Mouse (Mus musculus): ENCODE results near the gene Psmc3ip. TPM values are rescaled to one million over a fixed set of nuclear protein-coding genes. Genes with fewer than 3 reads are reported as not detected.
A peak's percentile ranks its signal among the peaks of the same experiment; 100 is the strongest.

Gene Psmc3ip
- polyA plus RNA-seq, 1 experiment from 2014 or later, result 9.8 TPM

- 66% methylated on average over 14 of the region's 14 CpGs for WGBS
- Histone ChIP-seq H3K4me2 (replicated peaks; ENCODE audit: low read depth, low read length) (no peak overlapping the region), H3K9me3 (ENCODE audit: low read length) (no peaks in the 10 kb centered on the region), H3K4me3 (ENCODE audit: low read depth, low read length) (no peak overlapping the region), H3K27me3 (replicated peaks; ENCODE audit: insufficient read depth, low read length) (no peaks in the 10 kb centered on the region), H3K27ac (ENCODE audit: low read length) (no peak overlapping the region), H3K36me3 (ENCODE audit: insufficient read depth, low read length) (no peaks in the 10 kb centered on the region), H3K9ac (replicated peaks; ENCODE audit: low read depth) (no peak overlapping the region), H3K4me1 (ENCODE audit: insufficient read depth, low read depth, low read length) (0 out of 2 replicates have a peak, but pooled peaks cover 3% of the 10 kb centered on the region)
- no peak for DNase-seq (ENCODE audit: low spot score)
- TF ChIP-seq CTCF (IDR thresholded peaks at IDR 0.05) (no peak), EP300 (IDR thresholded peaks at IDR 0.05) (no peak)
- ATAC-seq, result no peak
These were observed 23.3 kb downstream of the Psmc3ip start for GRCm38 (mm10) chr11:101071810-101072428.

- H3K4me3 ChIP-seq (ENCODE audit: low read depth, low read length), result no peak overlapping the region
- no peak overlapping the region for H3K9ac ChIP-seq (replicated peaks; ENCODE audit: low read depth)
- H3K4me2 ChIP-seq (replicated peaks; ENCODE audit: low read depth, low read length), result no peak overlapping the region
- 0 out of 2 replicates have a peak, but pooled peaks cover 3% of the 10 kb centered on the region for H3K4me1 ChIP-seq (ENCODE audit: insufficient read depth, low read depth, low read length)
- ATAC-seq, result no peak
- TF ChIP-seq EP300 (IDR thresholded peaks at IDR 0.05) (no peak), CTCF (IDR thresholded peaks at IDR 0.05) (no peak)
- no peaks in the 10 kb centered on the region for H3K27me3 ChIP-seq (replicated peaks; ENCODE audit: insufficient read depth, low read length)
- no peak for DNase-seq (ENCODE audit: low spot score)
- no peak overlapping the region for H3K27ac ChIP-seq (ENCODE audit: low read length)
- no peaks in the 10 kb centered on the region for H3K9me3 ChIP-seq (ENCODE audit: low read length)
- no peaks in the 10 kb centered on the region for H3K36me3 ChIP-seq (ENCODE audit: insufficient read depth, low read length)
- WGBS, result 72% methylated on average over 6 of the region's 6 CpGs
These were observed 24.2 kb downstream of the Psmc3ip start for GRCm38 (mm10) chr11:101070987-101071386.

DNA sequence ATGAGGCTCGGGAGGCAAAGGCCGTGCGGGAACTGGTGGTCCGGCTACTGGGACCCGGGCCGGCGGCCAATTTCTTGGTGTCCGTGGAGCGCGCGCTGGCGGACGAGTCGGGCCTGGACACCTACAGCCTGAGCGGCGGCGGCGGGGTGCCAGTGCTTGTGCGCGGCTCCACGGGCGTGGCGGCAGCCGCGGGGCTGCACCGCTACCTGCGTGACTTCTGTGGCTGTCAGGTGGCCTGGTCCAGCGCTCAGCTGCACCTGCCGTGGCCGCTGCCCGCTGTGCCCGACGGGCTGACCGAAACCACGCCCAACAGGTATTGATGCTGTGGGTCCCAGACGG lies 25.1 kb downstream of the Psmc3ip start:
- TF ChIP-seq CTCF (IDR thresholded peaks at IDR 0.05) (no peak), EP300 (IDR thresholded peaks at IDR 0.05) (no peak)
- DNase-seq (ENCODE audit: low spot score) (peak; percentile 42), ATAC-seq (peak; percentile 67)
- H3K27ac ChIP-seq (ENCODE audit: low read length), result no peak overlapping the region
- H3K4me3 ChIP-seq (ENCODE audit: low read depth, low read length), result peak overlapping the region; percentile 61
- no peaks in the 10 kb centered on the region for H3K36me3 ChIP-seq (ENCODE audit: insufficient read depth, low read length)
- no peaks in the 10 kb centered on the region for H3K27me3 ChIP-seq (replicated peaks; ENCODE audit: insufficient read depth, low read length)
- peak overlapping the region; percentile 99 for H3K4me2 ChIP-seq (replicated peaks; ENCODE audit: low read depth, low read length)
- H3K9ac ChIP-seq (replicated peaks; ENCODE audit: low read depth), result peak overlapping the region; percentile 56
- no peaks in the 10 kb centered on the region for H3K9me3 ChIP-seq (ENCODE audit: low read length)
- 0 out of 2 replicates have a peak, but pooled peaks cover 3% of the 10 kb centered on the region for H3K4me1 ChIP-seq (ENCODE audit: insufficient read depth, low read depth, low read length)
- WGBS, result under 1% methylated on average over 23 of the region's 36 CpGs

GRCm38 (mm10) chr11:101069391-101070188 lies 25.6 kb downstream of the Psmc3ip start, which contains the start of gene Naglu:
Gene Naglu, plus strand, starts transcription at chr11:101070012.
- Histone ChIP-seq H3K4me1 (ENCODE audit: insufficient read depth, low read depth, low read length) (0 out of 2 replicates have a peak, but pooled peaks cover 3% of the 10 kb centered on the region), H3K4me3 (ENCODE audit: low read depth, low read length) (peak within 1 kb of the TSS; percentile 61), H3K9me3 (ENCODE audit: low read length) (no peaks in the 10 kb centered on the region), H3K27ac (ENCODE audit: low read length) (no peak within 1 kb of the TSS), H3K9ac (replicated peaks; ENCODE audit: low read depth) (peak within 1 kb of the TSS; percentile 56), H3K36me3 (ENCODE audit: insufficient read depth, low read length) (no peaks in the 10 kb centered on the region), H3K4me2 (replicated peaks; ENCODE audit: low read depth, low read length) (peak within 1 kb of the TSS; percentile 99), H3K27me3 (replicated peaks; ENCODE audit: insufficient read depth, low read length) (no peaks in the 10 kb centered on the region)
- WGBS, result 4% methylated on average over 35 of the region's 35 CpGs
- TF ChIP-seq CTCF (IDR thresholded peaks at IDR 0.05) (no peak), EP300 (IDR thresholded peaks at IDR 0.05) (no peak)
- DNase-seq (ENCODE audit: low spot score), result peak; percentile 96
- ATAC-seq, result peak; percentile 94

DNA sequence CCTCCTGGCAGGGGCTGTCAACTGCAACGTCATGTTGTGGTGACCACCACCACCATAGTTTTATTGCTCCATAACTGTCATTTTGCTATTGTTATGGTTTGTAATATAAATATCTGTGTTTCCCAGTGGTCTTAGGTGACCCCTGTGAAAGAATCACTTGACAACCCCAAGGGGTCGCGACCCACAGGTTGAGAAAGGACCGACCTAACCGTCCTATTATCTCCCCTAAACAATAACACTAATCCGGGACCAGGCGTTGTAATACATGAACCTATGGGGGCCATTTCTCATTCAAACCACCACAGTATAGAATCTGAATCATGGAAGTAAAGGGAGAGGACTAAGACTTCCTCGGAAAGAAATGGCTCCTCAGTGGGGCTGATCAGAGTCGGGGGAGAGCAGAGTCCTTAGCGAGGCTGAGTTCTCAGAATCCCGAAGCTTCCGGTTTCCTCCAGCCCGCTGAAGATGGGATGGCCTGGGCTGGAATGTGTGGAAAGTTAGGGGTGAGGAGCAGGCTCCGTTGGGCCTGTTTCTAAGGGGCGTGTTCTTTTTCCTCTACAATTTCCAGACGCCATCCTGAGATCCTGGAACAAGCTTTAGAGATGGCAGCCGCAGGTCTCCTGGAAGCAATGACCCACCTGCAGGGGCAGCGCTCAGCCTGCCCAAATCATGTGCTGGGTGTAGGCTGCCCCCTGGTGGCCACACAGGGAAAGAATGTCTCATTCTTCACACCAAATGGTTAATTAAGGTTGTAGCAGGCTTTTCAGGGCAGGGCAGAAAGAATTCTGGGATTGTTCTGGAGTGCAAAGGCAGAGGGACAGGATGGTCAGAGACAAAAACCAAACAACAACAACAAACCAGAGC lies 28.5 kb downstream of the Psmc3ip start:
- H3K9ac ChIP-seq (replicated peaks; ENCODE audit: low read depth), result no peak overlapping the region
- TF ChIP-seq EP300 (IDR thresholded peaks at IDR 0.05), result no peak
- peak; percentile 99 for TF ChIP-seq CTCF (IDR thresholded peaks at IDR 0.05)
- ATAC-seq, result no peak

DNA sequence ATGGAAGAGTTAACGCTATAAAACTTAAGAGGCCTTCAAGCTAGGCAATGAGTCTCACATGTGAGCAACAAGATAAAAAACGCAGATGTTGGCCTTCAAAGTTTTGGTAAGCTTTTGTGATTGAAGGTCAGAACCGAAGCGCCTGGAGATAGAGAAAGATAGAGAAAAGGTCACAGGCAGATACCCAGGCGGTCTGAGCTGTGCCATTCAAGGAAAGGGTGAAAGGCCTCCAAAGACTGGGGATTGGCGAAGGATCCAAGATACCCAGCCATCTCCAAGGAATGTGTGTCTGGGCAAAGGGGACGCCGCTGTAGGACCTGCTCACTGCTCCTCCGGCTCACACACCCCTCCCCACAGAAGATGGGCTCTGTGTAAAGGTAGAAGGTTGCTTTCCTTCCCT lies 30.2 kb downstream of the Psmc3ip start:
- no peak for TF ChIP-seq CTCF (IDR thresholded peaks at IDR 0.05)
- TF ChIP-seq EP300 (IDR thresholded peaks at IDR 0.05), result no peak
- Histone ChIP-seq H3K9me3 (ENCODE audit: low read length) (no peaks in the 10 kb centered on the region), H3K27me3 (replicated peaks; ENCODE audit: insufficient read depth, low read length) (no peaks in the 10 kb centered on the region), H3K4me3 (ENCODE audit: low read depth, low read length) (no peak overlapping the region), H3K36me3 (ENCODE audit: insufficient read depth, low read length) (no peaks in the 10 kb centered on the region), H3K9ac (replicated peaks; ENCODE audit: low read depth) (no peak overlapping the region), H3K4me1 (ENCODE audit: insufficient read depth, low read depth, low read length) (peaks cover 39% of the 10 kb centered on the region), H3K27ac (ENCODE audit: low read length) (peak overlapping the region; percentile 97), H3K4me2 (replicated peaks; ENCODE audit: low read depth, low read length) (no peak overlapping the region)
- 90% methylated on average over 9 of the region's 9 CpGs for WGBS
- DNase-seq (ENCODE audit: low spot score), result no peak
- no peak for ATAC-seq

More for the DNA sequence above, 28.5 kb downstream of the Psmc3ip start:
- WGBS, result 18% methylated on average over 18 of the region's 18 CpGs
- H3K36me3 ChIP-seq (ENCODE audit: insufficient read depth, low read length), result no peaks in the 10 kb centered on the region
- H3K27ac ChIP-seq (ENCODE audit: low read length), result peak overlapping the region; percentile 55
- no peaks in the 10 kb centered on the region for H3K9me3 ChIP-seq (ENCODE audit: low read length)
- no peaks in the 10 kb centered on the region for H3K27me3 ChIP-seq (replicated peaks; ENCODE audit: insufficient read depth, low read length)
- peak overlapping the region; percentile 37; the same call in 1 of the 2 replicates for H3K4me2 ChIP-seq (replicated peaks; ENCODE audit: low read depth, low read length)
- H3K4me1 ChIP-seq (ENCODE audit: insufficient read depth, low read depth, low read length), result peaks cover 30% of the 10 kb centered on the region
- DNase-seq (ENCODE audit: low spot score), result peak; percentile 87
- H3K4me3 ChIP-seq (ENCODE audit: low read depth, low read length), result 0 out of 2 replicates have a peak overlapping the region, but pooled peaks have one; percentile 2

All from lung, postnatal 0 days (tissue).